Mouse (Mus musculus) C2C12 (cell line): ENCODE measurements at regions not wholly inside any gene's neighbourhood (a gene's known extent, or its start where the extent isn't known, plus 50 kb on each side); places are given as distances from the start of the nearest gene placed in this dataset.

Source experiments
- H3K27me3 ChIP-seq: one replicate; pipeline ENCODE4 v1.6.1; 2011; ENCODE audit not compliant: control insufficient read depth, insufficient read depth, insufficient read length
- H3K36me3 ChIP-seq: one replicate; pipeline ENCODE4 v1.6.1; 2011; ENCODE audit not compliant: control insufficient read depth, insufficient read depth
- H3K4me3 ChIP-seq: one replicate; pipeline ENCODE4 v1.5.1; 2011; ENCODE audit warnings: mild to moderate bottlenecking, control low read depth; ENCODE audit not compliant: poor library complexity, insufficient read depth, severe bottlenecking
- H3K79me2 ChIP-seq: one replicate; pipeline ENCODE4 v1.6.1; 2011; ENCODE audit not compliant: control insufficient read depth, insufficient read depth
- H3K79me3 ChIP-seq: one replicate; pipeline ENCODE4 v1.6.1; 2011; ENCODE audit warnings: low read depth, control low read depth
- H3ac ChIP-seq: one replicate; pipeline ENCODE3; 2011; ENCODE audit warnings: low read depth; ENCODE audit not compliant: control insufficient read depth, insufficient read length
- CEBPB ChIP-seq: IDR thresholded peaks from one replicate; pipeline ENCODE4 v1.6.1; 2011; ENCODE audit warnings: low read depth, mild to moderate bottlenecking, control low read depth, moderate library complexity
- CTCF ChIP-seq: IDR thresholded peaks from one replicate; pipeline ENCODE4 v1.5.1; 2011; ENCODE audit not compliant: control insufficient read depth, insufficient read depth, insufficient read length
- FOSL1 ChIP-seq: IDR thresholded peaks from one replicate; pipeline ENCODE4 v1.8.0; 2011; ENCODE audit warnings: mild to moderate bottlenecking, low read length; ENCODE audit not compliant: poor library complexity, insufficient read depth, severe bottlenecking
- MAX ChIP-seq: IDR thresholded peaks from one replicate; pipeline ENCODE4 v1.6.1; 2011; ENCODE audit warnings: mild to moderate bottlenecking, control low read depth
- MYOD1 ChIP-seq: IDR thresholded peaks from one replicate; pipeline ENCODE4 v1.6.1; 2011; ENCODE audit warnings: low read depth; ENCODE audit not compliant: control insufficient read depth, insufficient read length
- MYOG ChIP-seq: IDR thresholded peaks from one replicate; pipeline ENCODE4 v1.6.1; 2011; ENCODE audit not compliant: control insufficient read depth, insufficient read length; ENCODE audit errors: extremely low read depth
- USF1 ChIP-seq: IDR thresholded peaks from one replicate; pipeline ENCODE4 v1.6.1; 2011; ENCODE audit warnings: low read depth, mild to moderate bottlenecking, control low read depth, moderate library complexity

DNA sequence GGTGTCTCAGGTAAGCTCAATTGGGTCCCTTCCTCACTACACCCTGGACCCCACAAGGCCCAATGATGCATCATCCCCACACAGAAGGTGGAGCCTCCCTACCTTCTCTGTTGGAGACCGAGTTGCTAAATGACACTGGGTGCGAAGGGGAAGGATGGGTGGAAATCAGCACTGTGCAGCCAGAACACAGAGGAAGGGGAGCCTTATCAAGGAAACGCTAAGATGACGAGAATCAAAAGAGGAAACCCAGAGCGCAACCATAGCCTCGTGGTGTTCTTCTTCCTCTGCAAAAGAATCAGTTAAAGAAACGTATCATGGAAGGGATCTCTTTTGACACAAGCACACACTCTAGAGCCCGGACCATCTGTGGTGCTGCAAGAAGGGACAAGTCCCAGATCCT, 64.6 kb downstream of the Hes1 start:
- H3K36me3 ChIP-seq = no peaks in the 10 kb centered on the region
- no peak overlapping the region for H3ac ChIP-seq
- H3K79me3 ChIP-seq = no peaks in the 10 kb centered on the region
- no peak for TF ChIP-seq MAX
- TF ChIP-seq CEBPB = no peak
- TF ChIP-seq FOSL1 = no peak
- no peak for TF ChIP-seq MYOD1
- TF ChIP-seq USF1 = no peak
- no peak for TF ChIP-seq CTCF
- no peak for TF ChIP-seq MYOG
- H3K4me3 ChIP-seq = no peak overlapping the region
- no peaks in the 10 kb centered on the region for H3K27me3 ChIP-seq
- no peaks in the 10 kb centered on the region for H3K79me2 ChIP-seq

DNA sequence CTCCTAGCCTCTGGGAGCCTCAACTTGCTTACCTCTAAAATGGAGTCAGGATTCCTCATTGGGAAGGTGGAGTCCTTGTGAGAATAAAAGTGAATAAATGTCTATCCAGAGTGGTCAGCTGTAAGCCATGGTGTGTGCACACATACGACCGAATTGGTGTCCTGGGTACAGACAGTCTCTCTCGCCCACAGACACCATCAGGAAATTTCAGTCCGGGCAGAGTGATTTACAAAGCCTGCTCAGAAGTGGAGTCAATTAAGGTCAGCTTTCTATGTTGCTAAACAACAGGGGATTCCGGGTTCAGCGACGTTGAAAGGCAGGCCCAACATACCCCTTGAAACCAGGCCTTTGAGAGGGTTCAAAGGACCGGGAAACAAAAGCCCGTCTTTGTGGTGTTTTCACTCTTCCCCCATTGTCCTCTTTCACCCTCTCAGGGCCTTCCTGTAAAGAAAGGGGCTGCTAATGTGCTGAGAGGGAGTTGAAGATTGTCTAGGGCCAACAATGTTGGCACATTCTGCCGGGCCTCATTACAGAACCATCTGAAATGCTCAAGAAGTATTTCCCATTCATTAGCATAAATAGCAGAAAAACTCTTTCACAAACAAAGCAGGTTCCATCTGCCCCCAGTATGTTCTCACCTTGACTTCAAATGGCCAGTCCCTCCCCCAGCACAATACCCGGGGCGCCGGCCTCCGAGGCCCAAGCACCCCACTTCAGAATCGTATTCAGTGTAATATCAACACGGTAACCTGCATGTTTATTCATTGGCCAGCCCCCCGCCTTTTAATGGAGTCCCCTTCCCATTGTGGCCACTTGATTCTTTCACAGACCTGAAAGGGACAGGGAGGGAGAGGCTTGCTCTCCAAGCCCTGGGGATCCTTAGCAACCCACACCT, 65.3 kb downstream of the Hes1 start:
- Histone ChIP-seq H3K79me3 (no peaks in the 10 kb centered on the region), H3K27me3 (no peaks in the 10 kb centered on the region), H3ac (no peak overlapping the region), H3K36me3 (no peaks in the 10 kb centered on the region), H3K79me2 (no peaks in the 10 kb centered on the region), H3K4me3 (no peak overlapping the region)
- no peak for TF ChIP-seq CEBPB
- no peak for TF ChIP-seq MAX
- no peak for TF ChIP-seq CTCF
- no peak for TF ChIP-seq FOSL1
- no peak for TF ChIP-seq USF1
- no peak for TF ChIP-seq MYOD1
- TF ChIP-seq MYOG = no peak

- Histone ChIP-seq H3K79me3 (no peaks in the 10 kb centered on the region), H3ac (no peak overlapping the region), H3K4me3 (no peak overlapping the region), H3K79me2 (no peaks in the 10 kb centered on the region), H3K27me3 (no peaks in the 10 kb centered on the region), H3K36me3 (no peaks in the 10 kb centered on the region)
- TF ChIP-seq CEBPB = no peak
- no peak for TF ChIP-seq MAX
- TF ChIP-seq CTCF = no peak
- TF ChIP-seq MYOG = no peak
- no peak for TF ChIP-seq MYOD1
- TF ChIP-seq FOSL1 = no peak
- TF ChIP-seq USF1 = no peak
These were observed 65.9 kb downstream of the Hes1 start for GRCm38 (mm10) chr16:30130113-30130471.

GRCm38 (mm10) chr16:30132086-30132485, 67.9 kb downstream of the Hes1 start:
- no peak for TF ChIP-seq CTCF
- no peak for TF ChIP-seq MYOG
- TF ChIP-seq CEBPB = no peak
- TF ChIP-seq FOSL1 = no peak
- TF ChIP-seq MYOD1 = no peak
- no peak for TF ChIP-seq MAX
- no peak for TF ChIP-seq USF1
- no peaks in the 10 kb centered on the region for H3K79me3 ChIP-seq

GRCm38 (mm10) chr16:30134642-30135165, 70.5 kb downstream of the Hes1 start:
- no peaks in the 10 kb centered on the region for H3K36me3 ChIP-seq
- no peaks in the 10 kb centered on the region for H3K27me3 ChIP-seq
- H3K4me3 ChIP-seq = no peak overlapping the region
- TF ChIP-seq CTCF = no peak
- TF ChIP-seq CEBPB = no peak
- TF ChIP-seq USF1 = no peak
- no peak for TF ChIP-seq MYOD1
- no peak for TF ChIP-seq MYOG
- no peak for TF ChIP-seq FOSL1
- TF ChIP-seq MAX = no peak
- H3ac ChIP-seq = no peak overlapping the region
- H3K79me2 ChIP-seq = no peaks in the 10 kb centered on the region
- no peaks in the 10 kb centered on the region for H3K79me3 ChIP-seq

More at GRCm38 (mm10) chr16:30132086-30132485, 67.9 kb downstream of the Hes1 start:
- Histone ChIP-seq H3K36me3 (no peaks in the 10 kb centered on the region), H3ac (no peak overlapping the region), H3K27me3 (no peaks in the 10 kb centered on the region), H3K79me2 (no peaks in the 10 kb centered on the region), H3K4me3 (no peak overlapping the region)

- Histone ChIP-seq H3ac (no peak overlapping the region), H3K79me2 (no peaks in the 10 kb centered on the region), H3K4me3 (no peak overlapping the region), H3K79me3 (no peaks in the 10 kb centered on the region), H3K27me3 (no peaks in the 10 kb centered on the region), H3K36me3 (no peaks in the 10 kb centered on the region)
- TF ChIP-seq MAX (no peak), MYOD1 (peak; percentile 67)
These were observed 72.7 kb downstream of the Hes1 start for GRCm38 (mm10) chr16:30136849-30137248.
